Mouse (Mus musculus) kidney, embryonic 16.5 days (tissue): ENCODE data around the gene Olfr228. TPM values are rescaled to one million over a fixed set of nuclear protein-coding genes. Genes with fewer than 3 reads are reported as not detected.

ENCODE experiments used
- polyA plus RNA-seq: library from polyadenylated mRNA; unstranded; fragments of >200 nt; fragmentation: Nextera tagmentation; extraction: Ambion mirVana; gene quantifications from 2 replicates; pipeline ENCODE4 v1.2.1, GENCODE M21; 2015

The Olfr228 gene
- polyA plus RNA-seq, 1 experiment from 2014 or later = not detected

Other genes with a start within 250 kb of the Olfr228 start
- gene Olfr1048, start 247.1 kb downstream of the Olfr228 start, polyA plus RNA-seq = not detected in 2 replicates
- not detected in 2 replicates for gene Olfr1049, start 229.1 kb downstream of the Olfr228 start, polyA plus RNA-seq
- not detected in 2 replicates for gene Olfr1051, start 208.3 kb downstream of the Olfr228 start, polyA plus RNA-seq
- not detected in 2 replicates for gene Olfr1052, start 194.9 kb downstream of the Olfr228 start, polyA plus RNA-seq
- gene Olfr1053, start 172.1 kb downstream of the Olfr228 start, polyA plus RNA-seq = not detected in 2 replicates
- not detected in 2 replicates for gene Olfr1054, start 152.0 kb downstream of the Olfr228 start, polyA plus RNA-seq
- not detected in 2 replicates for gene Olfr1055, start 137.1 kb downstream of the Olfr228 start, polyA plus RNA-seq
- gene Olfr1056, start 124.9 kb downstream of the Olfr228 start, polyA plus RNA-seq = not detected in 2 replicates
- not detected in 2 replicates for gene Olfr1057, start 109.0 kb downstream of the Olfr228 start, polyA plus RNA-seq
- gene Olfr1058, start 98.8 kb downstream of the Olfr228 start, polyA plus RNA-seq = not detected in 2 replicates
- gene Olfr1061, start 73.3 kb downstream of the Olfr228 start, polyA plus RNA-seq = not detected in 2 replicates
- gene Olfr1062, start 60.6 kb downstream of the Olfr228 start, polyA plus RNA-seq = not detected in 2 replicates
- gene Olfr1065, start 36.8 kb downstream of the Olfr228 start, polyA plus RNA-seq = not detected in 2 replicates
- gene Olfr1066, start 31.1 kb downstream of the Olfr228 start, polyA plus RNA-seq = not detected in 2 replicates
- gene Olfr1076, start 21.1 kb upstream of the Olfr228 start, polyA plus RNA-seq = not detected in 2 replicates
- gene Olfr1079, start 55.1 kb upstream of the Olfr228 start, polyA plus RNA-seq = not detected in 2 replicates
- not detected in 2 replicates for gene Olfr1080, start 70.8 kb upstream of the Olfr228 start, polyA plus RNA-seq
- not detected in 2 replicates for gene Olfr1082, start 111.6 kb upstream of the Olfr228 start, polyA plus RNA-seq
- gene Olfr1084, start 152.3 kb upstream of the Olfr228 start, polyA plus RNA-seq = not detected in 2 replicates
- gene Olfr1085, start 174.6 kb upstream of the Olfr228 start, polyA plus RNA-seq = not detected in 2 replicates
- not detected in 2 replicates for gene Olfr1086, start 192.7 kb upstream of the Olfr228 start, polyA plus RNA-seq
- gene Olfr1087, start 211.0 kb upstream of the Olfr228 start, polyA plus RNA-seq = not detected in 2 replicates
- not detected in 2 replicates for gene Olfr1089, start 246.3 kb upstream of the Olfr228 start, polyA plus RNA-seq